Mouse (Mus musculus) mesoderm, embryonic 11.5 days (tissue): ENCODE results near the gene Slc9a5.
A peak's percentile ranks its signal among the peaks of the same experiment; 100 is the strongest.

ENCODE experiments used
- DNase-seq: peaks from one replicate; pipeline ENCODE4 v3.0.0-alpha.2; 2012; ENCODE audit warnings: low read depth, low spot score

Gene Slc9a5

GRCm38 (mm10) chr8:105408331-105408730 is 59.7 kb downstream of the Slc9a5 start:
- DNase-seq = no peak

- DNase-seq = no peak
Observed at GRCm38 (mm10) chr8:105409947-105410346, 61.3 kb downstream of the Slc9a5 start.

- peak; percentile 55 for DNase-seq
Observed at GRCm38 (mm10) chr8:105413391-105413790, 64.7 kb downstream of the Slc9a5 start, which contains the start of the genes Kctd19 and Lrrc36. Gene Kctd19 (minus strand): TSS chr8:105413502. Gene Lrrc36 (plus strand): TSS chr8:105413571.

GRCm38 (mm10) chr8:105418992-105419391 is 70.3 kb downstream of the Slc9a5 start:
- no peak for DNase-seq
